Mouse (Mus musculus) lung, postnatal 0 days (tissue): ENCODE measurements at regions not wholly inside any gene's neighbourhood (a gene's known extent, or its start where the extent isn't known, plus 50 kb on each side); places are given as distances from the start of the nearest gene placed in this dataset.

Experiments used
- ATAC-seq: fragments of 200-750 bp; cut with Nextera tagmentation; 2 replicates; pipeline ENCODE4 v1.8.0; 2017; ENCODE audit warnings: moderate library complexity
- DNase-seq: peaks from one replicate; pipeline ENCODE4 v3.0.0-alpha.2; 2016; ENCODE audit warnings: low spot score
- H3K27ac ChIP-seq: fragments of 300-500 bp; sonication (generic); 2 replicates; pipeline ENCODE4 v1.5.1; 2014; ENCODE audit warnings: antibody characterized with exemption, mild to moderate bottlenecking, low read length, mixed read lengths
- H3K27me3 ChIP-seq: fragments of 300-500 bp; sonication (generic); replicated peaks from 2 replicates; pipeline ENCODE4 v1.6.1; 2014; ENCODE audit warnings: low read length, mixed read lengths; ENCODE audit not compliant: insufficient read depth
- H3K36me3 ChIP-seq: fragments of 300-500 bp; sonication (generic); 2 replicates; pipeline ENCODE4 v1.6.1; 2014; ENCODE audit warnings: low read length, mixed read lengths; ENCODE audit not compliant: insufficient read depth
- H3K4me1 ChIP-seq: fragments of 300-500 bp; sonication (generic); 2 replicates; pipeline ENCODE4 v1.6.1; 2014; ENCODE audit warnings: antibody characterized with exemption, low read depth, low read length, mixed read lengths; ENCODE audit not compliant: insufficient read depth
- H3K4me2 ChIP-seq: fragments of 300-500 bp; sonication (generic); replicated peaks from 2 replicates; pipeline ENCODE4 v1.6.1; 2014; ENCODE audit warnings: low read depth, mild to moderate bottlenecking, low read length, moderate library complexity, mixed read lengths
- H3K4me3 ChIP-seq: fragments of 300-500 bp; sonication (generic); 2 replicates; pipeline ENCODE4 v1.5.1; 2014; ENCODE audit warnings: low read depth, low read length
- H3K9ac ChIP-seq: fragments of 300-500 bp; sonication (generic); replicated peaks from 2 replicates; pipeline ENCODE4 v1.6.1; 2014; ENCODE audit warnings: low read depth, mild to moderate bottlenecking
- H3K9me3 ChIP-seq: fragments of 300-500 bp; sonication (generic); 2 replicates; pipeline ENCODE4 v1.6.1; 2016; ENCODE audit warnings: low read length, mixed read lengths
- CTCF ChIP-seq: IDR thresholded peaks from 2 replicates; pipeline ENCODE4 v1.5.1; 2016; ENCODE audit warnings: antibody characterized with exemption, mild to moderate bottlenecking
- EP300 ChIP-seq: IDR thresholded peaks from 2 replicates; pipeline ENCODE4 v1.6.1; 2016; ENCODE audit warnings: antibody characterized with exemption, mild to moderate bottlenecking, control low read depth
- WGBS: fragments of 180-500 bp; shearing (Covaris S2); extraction: QIAGEN DNeasy Blood & Tissue Kit; methylation state at CpG from one replicate; pipeline ENCODE4 v1.1.7; 2014; 5-methylcytosine and 5-hydroxymethylcytosine counted together

- ATAC-seq, result no peak
- no peaks in the 10 kb centered on the region for H3K36me3 ChIP-seq
- no peak for TF ChIP-seq CTCF
- no peak for TF ChIP-seq EP300
- no peaks in the 10 kb centered on the region for H3K4me1 ChIP-seq
- DNase-seq, result no peak
- no peak overlapping the region for H3K4me3 ChIP-seq
- H3K9me3 ChIP-seq, result no peaks in the 10 kb centered on the region
- no peaks in the 10 kb centered on the region for H3K27me3 ChIP-seq
- no peak overlapping the region for H3K27ac ChIP-seq
- 55% methylated on average over 1 of the region's 1 CpGs for WGBS
- no peak overlapping the region for H3K4me2 ChIP-seq
- no peak overlapping the region for H3K9ac ChIP-seq
Observed at GRCm38 (mm10) chr4:5160931-5161330, 367.8 kb upstream of the Impad1 start.

GRCm38 (mm10) chr4:5130726-5131125 lies 337.6 kb upstream of the Impad1 start:
- no peak overlapping the region for H3K9ac ChIP-seq
- ATAC-seq (peak; percentile 80), DNase-seq (peak; percentile 60)
- H3K36me3 ChIP-seq, result no peaks in the 10 kb centered on the region
- H3K4me1 ChIP-seq, result no peaks in the 10 kb centered on the region
- H3K4me3 ChIP-seq, result no peak overlapping the region
- H3K27ac ChIP-seq, result no peak overlapping the region
- no peaks in the 10 kb centered on the region for H3K27me3 ChIP-seq
- H3K4me2 ChIP-seq, result no peak overlapping the region
- 22% methylated on average over 3 of the region's 3 CpGs for WGBS
- peak; percentile 70 for TF ChIP-seq EP300
- TF ChIP-seq CTCF, result no peak
- no peaks in the 10 kb centered on the region for H3K9me3 ChIP-seq

GRCm38 (mm10) chr4:5126059-5126458 lies 332.9 kb upstream of the Impad1 start:
- H3K27ac ChIP-seq, result no peak overlapping the region
- no peaks in the 10 kb centered on the region for H3K4me1 ChIP-seq
- H3K36me3 ChIP-seq, result no peaks in the 10 kb centered on the region
- no peaks in the 10 kb centered on the region for H3K9me3 ChIP-seq
- ATAC-seq (no peak), DNase-seq (no peak)
- H3K4me3 ChIP-seq, result no peak overlapping the region
- TF ChIP-seq CTCF (no peak), EP300 (no peak)
- H3K4me2 ChIP-seq, result no peak overlapping the region
- no peaks in the 10 kb centered on the region for H3K27me3 ChIP-seq
- H3K9ac ChIP-seq, result no peak overlapping the region
- WGBS, result 88% methylated on average over 2 of the region's 2 CpGs

- Histone ChIP-seq H3K4me1 (no peaks in the 10 kb centered on the region), H3K27me3 (no peaks in the 10 kb centered on the region), H3K9ac (no peak overlapping the region), H3K4me2 (no peak overlapping the region), H3K4me3 (no peak overlapping the region), H3K9me3 (no peaks in the 10 kb centered on the region), H3K27ac (no peak overlapping the region), H3K36me3 (no peaks in the 10 kb centered on the region)
- no peak for TF ChIP-seq EP300
- TF ChIP-seq CTCF, result no peak
- 79% methylated on average over 3 of the region's 3 CpGs for WGBS
- ATAC-seq, result no peak
- no peak for DNase-seq
Observed at GRCm38 (mm10) chr4:5098411-5098810, 305.3 kb upstream of the Impad1 start.

- Histone ChIP-seq H3K27me3 (no peaks in the 10 kb centered on the region), H3K4me1 (no peaks in the 10 kb centered on the region), H3K27ac (no peak overlapping the region), H3K9me3 (no peaks in the 10 kb centered on the region), H3K9ac (no peak overlapping the region), H3K4me2 (no peak overlapping the region), H3K36me3 (no peaks in the 10 kb centered on the region), H3K4me3 (no peak overlapping the region)
- DNase-seq (peak; percentile 37), ATAC-seq (peak; percentile 25; the same call in 1 of the 2 replicates)
- TF ChIP-seq EP300, result no peak
- TF ChIP-seq CTCF, result no peak
- WGBS, result 21% methylated on average over 3 of the region's 3 CpGs
Observed at GRCm38 (mm10) chr4:5078723-5079122, 285.6 kb upstream of the Impad1 start.

GRCm38 (mm10) chr4:5074754-5075153 lies 281.6 kb upstream of the Impad1 start:
- Histone ChIP-seq H3K4me2 (no peak overlapping the region), H3K4me3 (no peak overlapping the region), H3K9me3 (no peaks in the 10 kb centered on the region), H3K4me1 (no peaks in the 10 kb centered on the region), H3K9ac (no peak overlapping the region), H3K27me3 (no peaks in the 10 kb centered on the region), H3K36me3 (no peaks in the 10 kb centered on the region), H3K27ac (no peak overlapping the region)
- ATAC-seq (no peak), DNase-seq (no peak)
- 72% methylated on average over 1 of the region's 1 CpGs for WGBS
- TF ChIP-seq EP300 (no peak), CTCF (no peak)

GRCm38 (mm10) chr4:5071243-5071642 lies 278.1 kb upstream of the Impad1 start:
- TF ChIP-seq CTCF, result no peak
- no peak for TF ChIP-seq EP300
- Histone ChIP-seq H3K27me3 (no peaks in the 10 kb centered on the region), H3K36me3 (no peaks in the 10 kb centered on the region), H3K9me3 (no peaks in the 10 kb centered on the region), H3K9ac (no peak overlapping the region), H3K27ac (no peak overlapping the region), H3K4me1 (no peaks in the 10 kb centered on the region), H3K4me3 (no peak overlapping the region), H3K4me2 (no peak overlapping the region)
- no peak for ATAC-seq
- 82% methylated on average over 4 of the region's 4 CpGs for WGBS
- no peak for DNase-seq
